In the genomic region with DNA sequence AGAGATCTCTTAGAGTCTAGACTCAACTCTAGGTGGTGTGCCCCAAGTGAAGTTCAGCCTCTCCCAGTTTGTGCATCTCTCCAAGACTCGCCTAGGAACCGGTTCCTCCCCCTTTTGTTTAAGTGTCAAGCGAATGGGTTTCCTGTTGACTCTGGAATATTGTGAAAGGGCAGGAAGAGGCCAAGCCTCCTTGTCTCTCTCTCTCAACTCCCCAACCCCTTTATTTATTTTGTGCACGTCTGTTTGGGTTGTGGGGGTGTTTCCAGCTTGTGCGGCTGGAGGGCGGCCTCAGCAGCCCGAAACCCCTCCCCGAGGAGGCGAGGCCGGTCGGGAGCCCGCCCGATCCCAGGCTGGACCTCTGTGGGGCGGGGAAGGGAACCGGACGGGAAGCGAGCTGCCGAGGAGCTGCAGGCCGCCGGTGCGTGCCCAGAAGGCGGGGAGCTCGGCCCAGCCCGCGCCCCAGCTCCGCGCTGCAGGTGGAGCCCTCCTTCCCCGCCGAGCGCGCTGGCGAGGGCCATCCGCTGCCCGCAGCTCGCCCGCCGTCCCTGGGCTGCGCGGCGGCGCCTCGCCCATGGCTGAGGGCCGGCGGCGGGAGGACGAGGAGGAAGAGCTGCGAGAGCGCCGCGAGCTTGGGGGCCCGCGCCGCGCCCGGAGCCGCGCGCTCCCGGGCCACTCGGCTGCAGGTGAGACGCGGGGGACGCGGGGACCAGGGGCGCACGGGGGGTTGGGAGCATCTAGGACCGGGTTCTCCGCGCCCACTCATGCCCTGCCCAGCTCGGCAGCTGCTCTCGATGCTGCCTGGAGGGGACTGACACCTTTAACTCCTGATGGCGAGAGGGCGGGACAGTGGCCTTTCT, we compare ENCODE assay signal across 8 mouse cellular contexts. TPM values are rescaled to one million over a fixed set of nuclear protein-coding genes. Genes with fewer than 3 reads are reported as not detected.
A peak's percentile ranks its signal among the peaks of the same experiment; 100 is the strongest.
DNase-seq lines count a peak whose midpoint lies in the region; ATAC-seq lines count a peak whose summit lies in the region.

Sh3d19 (plus strand) TSS at position 368 of the 857 bp plus-strand sequence.

- H3K27ac ChIP-seq in heart, embryonic 10.5 days = peak within 1 kb of the TSS; percentile 93
- peak within 1 kb of the TSS; percentile 93 for H3K27ac ChIP-seq in kidney, embryonic 15.5 days
- peak within 1 kb of the TSS; percentile 77 for H3K27ac ChIP-seq in limb, embryonic 15.5 days
- peak within 1 kb of the TSS; percentile 65 for H3K27ac ChIP-seq in midbrain, embryonic 15.5 days
- peak within 1 kb of the TSS; percentile 90 for H3K27ac ChIP-seq in stomach, embryonic 16.5 days (ENCODE audit: low read length)

- peaks cover 24% of the 10 kb centered on the region for H3K4me1 ChIP-seq in heart, embryonic 10.5 days
- peaks cover 44% of the 10 kb centered on the region for H3K4me1 ChIP-seq in kidney, embryonic 15.5 days
- peaks cover 11% of the 10 kb centered on the region for H3K4me1 ChIP-seq in limb, embryonic 15.5 days
- peaks cover 16% of the 10 kb centered on the region for H3K4me1 ChIP-seq in midbrain, embryonic 15.5 days
- 0 out of 2 replicates have a peak, but pooled peaks cover 5% of the 10 kb centered on the region for H3K4me1 ChIP-seq in stomach, embryonic 16.5 days (ENCODE audit: control insufficient read depth, insufficient read depth, low read length)

- under 1% methylated on average over 47 of the region's 73 CpGs for WGBS in heart, embryonic 10.5 days
- WGBS in kidney, embryonic 15.5 days = under 1% methylated on average over 54 of the region's 73 CpGs
- WGBS in limb, embryonic 15.5 days = under 1% methylated on average over 67 of the region's 73 CpGs
- WGBS in midbrain, embryonic 15.5 days = under 1% methylated on average over 65 of the region's 73 CpGs
- WGBS in stomach, embryonic 16.5 days = under 1% methylated on average over 65 of the region's 73 CpGs

- DNase-seq in 3134 (ENCODE audit: extremely low read depth, insufficient read length, low spot score) = peak; percentile 90
- DNase-seq in brain, adult 2 months (ENCODE audit: low read depth, low spot score) = peak; percentile 89
- peak; percentile 61 for DNase-seq in fibroblast of lung, adult 2 months (ENCODE audit: low read depth)
- DNase-seq in heart, embryonic 10.5 days (ENCODE audit: low spot score) = peak; percentile 89

- ATAC-seq in kidney, embryonic 15.5 days (replicated peaks; ENCODE audit: low FRiP score) = peak; percentile 93
- ATAC-seq in limb, embryonic 15.5 days (ENCODE audit: insufficient number of reproducible peaks, low FRiP score, low TSS enrichment, low read depth) = peak; percentile 90
- peak; percentile 91 for ATAC-seq in midbrain, embryonic 15.5 days (replicated peaks)
- peak; percentile 97 for ATAC-seq in stomach, embryonic 16.5 days (ENCODE audit: insufficient read depth, low FRiP score)

- H3K4me2 ChIP-seq in kidney, embryonic 15.5 days = peak within 1 kb of the TSS; percentile 84
- H3K4me2 ChIP-seq in limb, embryonic 15.5 days = peak within 1 kb of the TSS; percentile 77
- peak within 1 kb of the TSS; percentile 65 for H3K4me2 ChIP-seq in midbrain, embryonic 15.5 days
- H3K4me2 ChIP-seq in stomach, embryonic 16.5 days (ENCODE audit: low read depth, low read length) = peak within 1 kb of the TSS; percentile 85

- H3K9me3 ChIP-seq in heart, embryonic 10.5 days = no peaks in the 10 kb centered on the region
- no peaks in the 10 kb centered on the region for H3K9me3 ChIP-seq in kidney, embryonic 15.5 days (replicated peaks)
- no peaks in the 10 kb centered on the region for H3K9me3 ChIP-seq in limb, embryonic 15.5 days
- H3K9me3 ChIP-seq in midbrain, embryonic 15.5 days = no peaks in the 10 kb centered on the region
- no peaks in the 10 kb centered on the region for H3K9me3 ChIP-seq in stomach, embryonic 16.5 days (replicated peaks; ENCODE audit: control insufficient read depth, low read length)

- H3K36me3 ChIP-seq in heart, embryonic 10.5 days = no peaks in the 10 kb centered on the region
- H3K36me3 ChIP-seq in kidney, embryonic 15.5 days = no peaks in the 10 kb centered on the region
- H3K36me3 ChIP-seq in limb, embryonic 15.5 days = no peaks in the 10 kb centered on the region
- H3K36me3 ChIP-seq in midbrain, embryonic 15.5 days (replicated peaks) = no peaks in the 10 kb centered on the region
- no peaks in the 10 kb centered on the region for H3K36me3 ChIP-seq in stomach, embryonic 16.5 days (ENCODE audit: control insufficient read depth, insufficient read depth, low read length)

- peak within 1 kb of the TSS; percentile 86 for H3K9ac ChIP-seq in kidney, embryonic 15.5 days
- peak within 1 kb of the TSS; percentile 66 for H3K9ac ChIP-seq in limb, embryonic 15.5 days
- H3K9ac ChIP-seq in midbrain, embryonic 15.5 days = peak within 1 kb of the TSS; percentile 79
- peak within 1 kb of the TSS; percentile 94 for H3K9ac ChIP-seq in stomach, embryonic 16.5 days (ENCODE audit: low read length)

- H3K27me3 ChIP-seq in heart, embryonic 10.5 days (ENCODE audit: insufficient read depth, poor library complexity, severe bottlenecking) = no peaks in the 10 kb centered on the region
- H3K27me3 ChIP-seq in kidney, embryonic 15.5 days = no peaks in the 10 kb centered on the region
- no peaks in the 10 kb centered on the region for H3K27me3 ChIP-seq in limb, embryonic 15.5 days
- H3K27me3 ChIP-seq in midbrain, embryonic 15.5 days (replicated peaks) = no peaks in the 10 kb centered on the region
- no peaks in the 10 kb centered on the region for H3K27me3 ChIP-seq in stomach, embryonic 16.5 days (ENCODE audit: control insufficient read depth, insufficient read depth, low read length)

- peak within 1 kb of the TSS; percentile 90 for H3K4me3 ChIP-seq in heart, embryonic 10.5 days
- peak within 1 kb of the TSS; percentile 85 for H3K4me3 ChIP-seq in kidney, embryonic 15.5 days (replicated peaks)
- peak within 1 kb of the TSS; percentile 72 for H3K4me3 ChIP-seq in limb, embryonic 15.5 days
- H3K4me3 ChIP-seq in midbrain, embryonic 15.5 days = peak within 1 kb of the TSS; percentile 64
- peak within 1 kb of the TSS; percentile 86 for H3K4me3 ChIP-seq in stomach, embryonic 16.5 days (replicated peaks; ENCODE audit: low read length)

RNA-seq across cellular contexts. Expression of gene Sh3d19, which starts in this region (rescaled TPM):
- polyA plus RNA-seq in heart, embryonic 10.5 days (2016; fragmentation: Nextera tagmentation; extraction: Ambion mirVana) = 10.4 and 17.7 TPM in 2 replicates
- polyA plus RNA-seq in kidney, embryonic 15.5 days (2015; fragmentation: Nextera tagmentation; extraction: Ambion mirVana) = 30.1 and 32.3 TPM in 2 replicates
- polyA plus RNA-seq in limb, embryonic 15.5 days (2015; fragmentation: Nextera tagmentation; extraction: Ambion mirVana) = 40.1 and 41.7 TPM in 2 replicates
- 15.4 and 15.6 TPM in 2 replicates for polyA plus RNA-seq in midbrain, embryonic 15.5 days (2015; fragmentation: Nextera tagmentation; extraction: Ambion mirVana)
- polyA plus RNA-seq in stomach, embryonic 16.5 days (2015; fragmentation: Nextera tagmentation; extraction: Ambion mirVana) = 33.3 TPM in 2 replicates

Comparison
In these comparisons a context has a peak if more than half of its experiments do, and no peak if none do; other contexts are left out.
1. Peak in every context shown above with its lines: DNase-seq, ATAC-seq, H3K4me3 ChIP-seq and H3K27ac ChIP-seq.